Mouse (Mus musculus): ENCODE data around the gene Slc37a1. TPM values are rescaled to one million over a fixed set of nuclear protein-coding genes. Genes with fewer than 3 reads are reported as not detected.

Gene Slc37a1
- total and polyA plus RNA-seq, 2 experiments, result 1.4 to 4.7 TPM

- Histone ChIP-seq H3K4me3 (ENCODE audit: insufficient read depth, low read depth, low read length) (no peak overlapping the region), H3K27me3 (ENCODE audit: control insufficient read depth, insufficient read depth, low read length) (0 out of 2 replicates have a peak, but pooled peaks cover 6% of the 10 kb centered on the region), H3K79me2 (ENCODE audit: control insufficient read depth, insufficient read depth, low read length) (no peaks in the 10 kb centered on the region), H3K36me3 (ENCODE audit: control insufficient read depth, insufficient read depth, low read length) (no peaks in the 10 kb centered on the region), H3K9ac (ENCODE audit: low read depth, low read length) (no peak overlapping the region), H3K4me1 (ENCODE audit: control insufficient read depth, insufficient read depth, low read length) (no peaks in the 10 kb centered on the region), H3K27ac (replicated peaks; ENCODE audit: insufficient read depth, low read depth, low read length) (no peak overlapping the region)
- no peak for DNase-seq (ENCODE audit: extremely low read depth, low read depth, low spot score)
- 76% methylated on average over 7 of the region's 7 CpGs for WGBS
- TF ChIP-seq CTCF (IDR thresholded peaks at IDR 0.05; ENCODE audit: low read depth, low read length), result no peak
- no peak for TF ChIP-seq POLR2A (IDR thresholded peaks at IDR 0.05; ENCODE audit: extremely low read depth, insufficient read depth, low read length)
Measured at GRCm38 (mm10) chr17:31288999-31289726, 2.6 kb downstream of the Slc37a1 start.

- H3K36me3 ChIP-seq (ENCODE audit: control insufficient read depth, insufficient read depth, low read length), result no peaks in the 10 kb centered on the region
- no peak overlapping the region for H3K4me3 ChIP-seq (ENCODE audit: insufficient read depth, low read depth, low read length)
- H3K9ac ChIP-seq (ENCODE audit: low read depth, low read length), result no peak overlapping the region
- H3K27ac ChIP-seq (replicated peaks; ENCODE audit: insufficient read depth, low read depth, low read length), result no peak overlapping the region
- TF ChIP-seq POLR2A (IDR thresholded peaks at IDR 0.05; ENCODE audit: extremely low read depth, insufficient read depth, low read length) (no peak), CTCF (IDR thresholded peaks at IDR 0.05; ENCODE audit: low read depth, low read length) (no peak)
- peaks cover 2% of the 10 kb centered on the region; the same call in 1 of the 2 replicates for H3K4me1 ChIP-seq (ENCODE audit: control insufficient read depth, insufficient read depth, low read length)
- H3K79me2 ChIP-seq (ENCODE audit: control insufficient read depth, insufficient read depth, low read length), result no peaks in the 10 kb centered on the region
- DNase-seq (ENCODE audit: extremely low read depth, low read depth, low spot score), result no peak
- H3K27me3 ChIP-seq (ENCODE audit: control insufficient read depth, insufficient read depth, low read length), result 0 out of 2 replicates have a peak, but pooled peaks cover 6% of the 10 kb centered on the region
Measured at GRCm38 (mm10) chr17:31290311-31290710, 3.7 kb downstream of the Slc37a1 start.

- 71% methylated on average over 6 of the region's 6 CpGs for WGBS
- no peak overlapping the region for H3K9ac ChIP-seq (ENCODE audit: low read depth, low read length)
- no peak overlapping the region for H3K4me3 ChIP-seq (ENCODE audit: insufficient read depth, low read depth, low read length)
- no peak overlapping the region for H3K27ac ChIP-seq (replicated peaks; ENCODE audit: insufficient read depth, low read depth, low read length)
- no peaks in the 10 kb centered on the region for H3K79me2 ChIP-seq (ENCODE audit: control insufficient read depth, insufficient read depth, low read length)
- H3K36me3 ChIP-seq (ENCODE audit: control insufficient read depth, insufficient read depth, low read length), result no peaks in the 10 kb centered on the region
- TF ChIP-seq POLR2A (IDR thresholded peaks at IDR 0.05; ENCODE audit: extremely low read depth, insufficient read depth, low read length) (no peak), CTCF (IDR thresholded peaks at IDR 0.05; ENCODE audit: low read depth, low read length) (no peak)
- H3K27me3 ChIP-seq (ENCODE audit: control insufficient read depth, insufficient read depth, low read length), result 0 out of 2 replicates have a peak, but pooled peaks cover 6% of the 10 kb centered on the region
- H3K4me1 ChIP-seq (ENCODE audit: control insufficient read depth, insufficient read depth, low read length), result peaks cover 5% of the 10 kb centered on the region
- no peak for DNase-seq (ENCODE audit: extremely low read depth, low read depth, low spot score)
Measured at GRCm38 (mm10) chr17:31290859-31291258, 4.3 kb downstream of the Slc37a1 start.

GRCm38 (mm10) chr17:31294363-31295214 lies 8.0 kb downstream of the Slc37a1 start:
- no peak for TF ChIP-seq POLR2A (IDR thresholded peaks at IDR 0.05; ENCODE audit: extremely low read depth, insufficient read depth, low read length)
- TF ChIP-seq CTCF (IDR thresholded peaks at IDR 0.05; ENCODE audit: low read depth, low read length), result peak; percentile 31; the same call in 1 of the 2 replicates
- DNase-seq (ENCODE audit: extremely low read depth, low read depth, low spot score), result no peak
- no peaks in the 10 kb centered on the region for H3K36me3 ChIP-seq (ENCODE audit: control insufficient read depth, insufficient read depth, low read length)
- no peak overlapping the region for H3K27ac ChIP-seq (replicated peaks; ENCODE audit: insufficient read depth, low read depth, low read length)
- WGBS, result 75% methylated on average over 15 of the region's 15 CpGs
- H3K79me2 ChIP-seq (ENCODE audit: control insufficient read depth, insufficient read depth, low read length), result no peaks in the 10 kb centered on the region
- H3K27me3 ChIP-seq (ENCODE audit: control insufficient read depth, insufficient read depth, low read length), result no peaks in the 10 kb centered on the region
- peaks cover 10% of the 10 kb centered on the region for H3K4me1 ChIP-seq (ENCODE audit: control insufficient read depth, insufficient read depth, low read length)
- H3K9ac ChIP-seq (ENCODE audit: low read depth, low read length), result no peak overlapping the region
- H3K4me3 ChIP-seq (ENCODE audit: insufficient read depth, low read depth, low read length), result no peak overlapping the region

- Histone ChIP-seq H3K79me2 (ENCODE audit: control insufficient read depth, insufficient read depth, low read length) (no peaks in the 10 kb centered on the region), H3K27ac (replicated peaks; ENCODE audit: insufficient read depth, low read depth, low read length) (peak overlapping the region; percentile 27), H3K4me1 (ENCODE audit: control insufficient read depth, insufficient read depth, low read length) (peaks cover 10% of the 10 kb centered on the region), H3K9ac (ENCODE audit: low read depth, low read length) (peak overlapping the region; percentile 74; the same call in 1 of the 2 replicates), H3K4me3 (ENCODE audit: insufficient read depth, low read depth, low read length) (peak overlapping the region; percentile 63), H3K27me3 (ENCODE audit: control insufficient read depth, insufficient read depth, low read length) (no peaks in the 10 kb centered on the region), H3K36me3 (ENCODE audit: control insufficient read depth, insufficient read depth, low read length) (no peaks in the 10 kb centered on the region)
- WGBS, result 18% methylated on average over 25 of the region's 25 CpGs
- peak; percentile 97 for DNase-seq (ENCODE audit: extremely low read depth, low read depth, low spot score)
- TF ChIP-seq CTCF (IDR thresholded peaks at IDR 0.05; ENCODE audit: low read depth, low read length) (peak; percentile 78), POLR2A (IDR thresholded peaks at IDR 0.05; ENCODE audit: extremely low read depth, insufficient read depth, low read length) (no peak)
Measured at GRCm38 (mm10) chr17:31295215-31295891, 8.8 kb downstream of the Slc37a1 start.
